ENCODE assay signal across 12 mouse cellular contexts in the genomic region with DNA sequence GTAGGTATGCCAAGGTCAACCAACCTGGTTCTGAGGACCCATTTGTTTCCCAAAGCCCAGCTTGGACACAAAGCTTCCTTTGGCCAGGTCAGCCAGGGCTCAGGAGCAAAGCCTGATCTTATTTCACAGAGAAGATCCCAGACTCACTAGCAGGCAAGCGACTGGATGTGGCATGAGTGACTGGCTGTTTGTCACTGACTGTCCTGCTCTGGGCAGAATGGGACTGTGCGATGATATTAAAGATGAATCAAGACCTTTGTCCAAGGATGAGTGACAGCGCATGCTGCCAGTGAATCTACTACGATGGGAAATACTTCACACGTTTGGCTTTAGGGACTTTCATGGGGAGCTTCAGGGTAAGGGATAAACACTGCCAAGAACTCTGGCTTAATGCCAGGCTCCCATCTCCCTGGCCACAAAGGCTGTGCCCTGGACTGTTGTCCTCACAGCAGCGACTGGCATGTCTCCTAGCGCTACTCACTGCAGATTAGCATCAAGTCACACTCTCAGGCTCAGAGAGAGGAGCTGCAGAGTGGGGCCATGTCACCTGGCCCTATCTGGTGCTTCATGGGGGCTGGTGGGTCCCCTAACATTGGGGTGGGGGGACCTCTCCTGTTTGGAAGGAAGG.
DNase-seq lines count a peak whose midpoint lies in the region; ATAC-seq lines count a peak whose summit lies in the region.
"Had no signal": no experiment of that assay in that cellular context is flagged by ENCODE, and none has a peak within 500 bp of the region (broad histone marks: within the 10 kb centered on the region; RNA-seq: fewer than 3 reads in every experiment).

No protein-coding gene starts in this region.

- peak; percentile 87 for DNase-seq in heart, adult 11 months
- no peak for DNase-seq in heart, postnatal 14 days
- DNase-seq in lung, postnatal 10 days: peak; percentile 40
- no peak for DNase-seq in lung, postnatal 36 days
- DNase-seq in cerebellum, adult 9-11 months: peak; percentile 80
- DNase-seq in midbrain, embryonic 14.5 days: peak; percentile 65
- no peak for DNase-seq in gastrocnemius, postnatal 25 days
- DNase-seq in left cerebral cortex, postnatal 25 days (ENCODE audit: low spot score in 2 of 2): no peak
- DNase-seq: gastrocnemius, adult 2 months; kidney, adult 11 months had no signal

- no peak overlapping the region for H3K4me2 ChIP-seq in midbrain, embryonic 14.5 days (ENCODE audit: low read length)
- H3K4me2 ChIP-seq: embryonic facial prominence, embryonic 13.5 days had no signal

- intact Hi-C loops in heart, postnatal 14 days (cut with DNase I): no loop called here
- intact Hi-C loops in left cerebral cortex, postnatal 25 days (cut with DNase I): loop anchor here (1.0 kb wide), 1 partner anchor 34 kb away; no protein-coding TSS in a partner anchor

- no peak overlapping the region for H3K4me3 ChIP-seq in midbrain, embryonic 14.5 days (replicated peaks; ENCODE audit: low read depth, low read length)
- H3K4me3 ChIP-seq: embryonic facial prominence, embryonic 13.5 days; gastrocnemius, adult 2 months had no signal

- H3K4me1 ChIP-seq in midbrain, embryonic 14.5 days (ENCODE audit: control insufficient read depth, insufficient read depth, low read length): 0 out of 2 replicates have a peak, but pooled peaks cover 6% of the 10 kb centered on the region

- ATAC-seq in midbrain, embryonic 14.5 days (ENCODE audit: low FRiP score, low TSS enrichment): peak; percentile 58; the same call in 1 of the 2 replicates

- H3K9ac ChIP-seq in midbrain, embryonic 14.5 days (replicated peaks; ENCODE audit: low read length): no peak overlapping the region
- H3K9ac ChIP-seq: embryonic facial prominence, embryonic 13.5 days had no signal

- no peak overlapping the region for H3K27ac ChIP-seq in midbrain, embryonic 14.5 days (replicated peaks; ENCODE audit: low read depth, low read length)
- H3K27ac ChIP-seq: gastrocnemius, adult 2 months; stomach, postnatal 0 days had no signal

- WGBS in midbrain, embryonic 14.5 days: 66% methylated on average over 7 of the region's 7 CpGs

- no peaks in the 10 kb centered on the region for H3K36me3 ChIP-seq in midbrain, embryonic 14.5 days (ENCODE audit: control insufficient read depth, insufficient read depth, low read length)

- H3K9me3 ChIP-seq in midbrain, embryonic 14.5 days (ENCODE audit: control insufficient read depth, low read length): no peaks in the 10 kb centered on the region
- H3K9me3 ChIP-seq: embryonic facial prominence, embryonic 13.5 days had no signal

- no peaks in the 10 kb centered on the region for H3K27me3 ChIP-seq in midbrain, embryonic 14.5 days (ENCODE audit: control insufficient read depth, insufficient read depth, low read length)
- H3K27me3 ChIP-seq: embryonic facial prominence, embryonic 13.5 days had no signal

Comparison
In these comparisons a context has a peak if more than half of its experiments do, and no peak if none do; other contexts are left out.
1. DNase-seq: peak in heart, adult 11 months (single experiment), lung, postnatal 10 days (single experiment), cerebellum, adult 9-11 months (single experiment) and midbrain, embryonic 14.5 days (single experiment); none in heart, postnatal 14 days (0 of 2), lung, postnatal 36 days (single experiment), gastrocnemius, postnatal 25 days (single experiment) and left cerebral cortex, postnatal 25 days (0 of 2).